Mouse (Mus musculus): ENCODE measurements around the gene Agt.

DNA sequence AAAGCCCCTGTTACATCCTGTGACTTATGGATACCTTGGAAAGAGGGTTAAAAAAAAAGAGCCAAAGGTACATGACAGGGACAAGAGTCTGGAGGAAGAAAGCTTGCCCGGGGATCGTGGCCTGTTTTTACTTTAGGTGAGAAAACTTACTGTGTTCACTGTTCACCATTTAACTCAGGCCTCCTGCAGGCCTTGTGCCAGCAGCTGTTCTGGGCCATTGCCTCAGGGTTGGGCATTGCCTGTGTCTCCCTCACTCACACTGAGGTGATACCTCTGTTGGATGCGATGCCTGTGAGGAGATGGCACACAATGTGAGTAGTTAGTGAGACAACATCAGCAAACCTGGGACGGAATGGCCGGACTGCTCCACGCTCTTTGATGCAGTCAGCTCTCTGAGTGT, 47.6 kb downstream of the Agt start:
- TF ChIP-seq GATA1 (IDR thresholded peaks at IDR 0.05; ENCODE audit: borderline replicate concordance, low read length) = no peak
- no peak for TF ChIP-seq FLI1 (IDR thresholded peaks at IDR 0.05; ENCODE audit: low read length)
